Mouse (Mus musculus) embryonic facial prominence, embryonic 10.5 days (tissue): ENCODE results near the gene Gzmg. TPM values are rescaled to one million over a fixed set of nuclear protein-coding genes. Genes with fewer than 3 reads are reported as not detected.
"Not testable (repeated sequence)": the region's sequence is repeated elsewhere in the genome, so short reads cannot be mapped to it uniquely, and the experiment has no call there.

ENCODE experiments used
- DNase-seq: peaks from one replicate; pipeline ENCODE4 v3.0.0-alpha.2; 2017; ENCODE audit warnings: low spot score
- H3K27ac ChIP-seq: fragments of 300-500 bp; sonication (generic); replicated peaks from 2 replicates; pipeline ENCODE4 v1.5.1; 2016; ENCODE audit warnings: mild to moderate bottlenecking
- H3K27me3 ChIP-seq: fragments of 300-500 bp; sonication (generic); replicated peaks from 2 replicates; pipeline ENCODE4 v1.6.1; 2016; ENCODE audit warnings: low read depth, mild to moderate bottlenecking; ENCODE audit not compliant: poor library complexity, severe bottlenecking
- H3K36me3 ChIP-seq: fragments of 300-500 bp; sonication (generic); replicated peaks from 2 replicates; pipeline ENCODE4 v1.6.1; 2016; ENCODE audit warnings: mild to moderate bottlenecking, moderate library complexity
- H3K4me1 ChIP-seq: fragments of 300-500 bp; sonication (generic); 2 replicates; pipeline ENCODE4 v1.6.1; 2016
- H3K4me3 ChIP-seq: fragments of 300-500 bp; sonication (generic); 2 replicates; pipeline ENCODE4 v1.5.1; 2016; ENCODE audit warnings: mild to moderate bottlenecking, moderate library complexity
- H3K9me3 ChIP-seq: fragments of 300-500 bp; sonication (generic); 2 replicates; pipeline ENCODE4 v1.6.1; 2016; ENCODE audit warnings: mild to moderate bottlenecking
- WGBS: fragments of 180-500 bp; shearing (Covaris S2); methylation state at CpG from one replicate; pipeline ENCODE4 v1.1.7; 2016; 5-methylcytosine and 5-hydroxymethylcytosine counted together
- polyA plus RNA-seq: library from polyadenylated mRNA; unstranded; fragments of >200 nt; fragmentation: Nextera tagmentation; extraction: Ambion mirVana; gene quantifications from 2 replicates; pipeline ENCODE4 v1.2.1, GENCODE M21; 2016

Gzmg gene
- polyA plus RNA-seq, 1 experiment from 2014 or later, result not detected

GRCm38 (mm10) chr14:56132508-56132907, 26.9 kb downstream of the Gzmg start, which contains the start of gene Gzmd:
TSS of gene Gzmd (minus strand) at chr14:56132608.
- WGBS, result 89% methylated on average over 2 of the region's 2 CpGs
- H3K27ac ChIP-seq, H3K9me3 ChIP-seq, DNase-seq, H3K4me1 ChIP-seq, H3K4me3 ChIP-seq, H3K36me3 ChIP-seq, H3K27me3 ChIP-seq: not testable (repeated sequence)

GRCm38 (mm10) chr14:56128341-56128740, 31.0 kb downstream of the Gzmg start:
- DNase-seq, result no peak
- Histone ChIP-seq H3K36me3 (no peaks in the 10 kb centered on the region), H3K4me3 (no peak overlapping the region), H3K27me3 (no peaks in the 10 kb centered on the region), H3K27ac (no peak overlapping the region), H3K4me1 (no peaks in the 10 kb centered on the region), H3K9me3 (no peaks in the 10 kb centered on the region)
- WGBS, result 48% methylated on average over 3 of the region's 3 CpGs

DNA sequence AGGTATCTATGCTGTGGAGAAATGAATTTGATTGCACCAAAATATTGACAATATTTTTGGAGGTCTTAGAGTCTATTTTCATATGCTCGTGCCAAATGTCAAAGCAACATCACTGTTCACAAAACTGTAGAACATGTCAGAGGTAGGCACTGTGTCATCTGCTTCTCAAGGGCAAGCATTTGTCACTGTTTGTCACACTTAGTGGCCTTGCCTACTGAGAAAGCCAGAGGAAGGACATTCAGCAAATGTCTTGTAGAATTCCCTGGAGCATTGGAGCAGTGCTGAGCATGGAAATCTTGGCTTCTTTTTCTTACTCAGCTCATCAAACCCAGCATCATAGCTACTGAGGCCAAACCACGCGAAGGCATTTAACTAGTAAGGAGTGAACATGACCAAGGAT, 35.9 kb downstream of the Gzmg start:
- Histone ChIP-seq H3K4me1 (no peaks in the 10 kb centered on the region), H3K9me3 (no peaks in the 10 kb centered on the region), H3K27me3 (no peaks in the 10 kb centered on the region), H3K4me3 (no peak overlapping the region), H3K27ac (no peak overlapping the region), H3K36me3 (no peaks in the 10 kb centered on the region)
- 82% methylated on average over 3 of the region's 3 CpGs for WGBS
- DNase-seq, result no peak

- no peak within 1 kb of the TSS for H3K4me3 ChIP-seq
- no peaks in the 10 kb centered on the region for H3K9me3 ChIP-seq
- DNase-seq, result no peak
- H3K27me3 ChIP-seq, result no peaks in the 10 kb centered on the region
- no peaks in the 10 kb centered on the region for H3K4me1 ChIP-seq
- H3K36me3 ChIP-seq, result no peaks in the 10 kb centered on the region
- H3K27ac ChIP-seq, result no peak within 1 kb of the TSS
Measured at GRCm38 (mm10) chr14:56120525-56120924, 38.9 kb downstream of the Gzmg start, which contains the start of gene Gzme. TSS of gene Gzme (minus strand) at chr14:56120625.

GRCm38 (mm10) chr14:56115531-56116310, 43.7 kb downstream of the Gzmg start:
- not testable (repeated sequence) for H3K4me1 ChIP-seq, H3K27ac ChIP-seq, DNase-seq, H3K9me3 ChIP-seq, H3K4me3 ChIP-seq, H3K36me3 ChIP-seq, H3K27me3 ChIP-seq
- WGBS, result 91% methylated on average over 33 of the region's 33 CpGs

Other genes with a start within 250 kb of the Gzmg start
- gene Cma1, start 214.9 kb downstream of the Gzmg start, polyA plus RNA-seq, result not detected in 2 replicates
- not detected in 2 replicates for gene Cma2, start 208.6 kb downstream of the Gzmg start, polyA plus RNA-seq
- not detected in 2 replicates for gene Mcpt1, start 141.6 kb downstream of the Gzmg start, polyA plus RNA-seq
- not detected in 2 replicates for gene Mcpt9, start 129.1 kb downstream of the Gzmg start, polyA plus RNA-seq
- gene Mcpt2, start 117.5 kb downstream of the Gzmg start, polyA plus RNA-seq, result not detected in 2 replicates
- gene Mcpt4, start 97.3 kb downstream of the Gzmg start, polyA plus RNA-seq, result not detected in 2 replicates
- gene Mcpt8, start 74.3 kb downstream of the Gzmg start, polyA plus RNA-seq, result not detected in 2 replicates
- gene Ctsg, start 57.0 kb downstream of the Gzmg start, polyA plus RNA-seq, result not detected in 2 replicates
- gene Gzme, start 39.0 kb downstream of the Gzmg start, polyA plus RNA-seq, result not detected in 2 replicates
- gene Gzmd, start 27.0 kb downstream of the Gzmg start, polyA plus RNA-seq, result not detected in 2 replicates
- gene Gzmn, start 15.0 kb upstream of the Gzmg start, polyA plus RNA-seq, result not detected in 2 replicates
- gene Gzmf, start 51.8 kb upstream of the Gzmg start, polyA plus RNA-seq, result not detected in 2 replicates
- 0.23 and 0.34 TPM in 2 replicates for gene Gzmc, start 75.1 kb upstream of the Gzmg start, polyA plus RNA-seq
- gene Gzmb, start 102.7 kb upstream of the Gzmg start, polyA plus RNA-seq, result not detected in 2 replicates
- gene Atp12a, start 205.5 kb upstream of the Gzmg start, polyA plus RNA-seq, result 0.05 TPM in 1 of 2 replicates, not detected in the other
- 2.2 and 2.7 TPM in 2 replicates for gene Rnf17, start 243.0 kb upstream of the Gzmg start, polyA plus RNA-seq